ENCODE assay signal across 30 mouse cellular contexts in the genomic region with DNA sequence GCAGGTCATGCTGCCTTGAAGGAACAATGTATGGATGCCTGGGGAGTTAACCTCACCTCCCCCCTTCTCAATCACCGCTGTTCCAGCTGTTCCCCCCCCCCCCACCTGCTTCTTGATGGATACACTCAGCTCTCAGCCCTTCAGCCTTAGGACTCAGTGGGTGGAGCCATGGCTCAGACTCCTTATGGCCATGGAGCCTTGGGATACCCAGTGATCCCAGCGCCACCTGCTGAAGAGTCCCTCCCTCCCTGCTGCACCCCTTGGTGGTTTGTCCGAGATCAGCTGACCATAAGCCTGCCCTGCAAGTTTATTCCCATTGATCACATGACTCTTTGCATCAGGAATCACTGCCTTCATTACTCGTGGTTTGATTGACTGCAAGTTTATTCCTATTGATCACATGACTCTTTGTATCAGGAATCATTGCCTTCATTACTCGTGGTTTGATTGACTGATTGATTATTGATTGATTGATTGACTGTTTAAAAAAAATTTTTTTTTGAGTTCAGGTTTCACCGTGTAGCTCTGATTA. TPM values are rescaled to one million over a fixed set of nuclear protein-coding genes. Genes with fewer than 3 reads are reported as not detected.
A peak's percentile ranks its signal among the peaks of the same experiment; 100 is the strongest.
DNase-seq lines count a peak whose midpoint lies in the region; ATAC-seq and TF ChIP-seq lines count a peak whose summit lies in the region.
"Had no signal": no experiment of that assay in that cellular context is flagged by ENCODE, and none has a peak within 500 bp of the region (broad histone marks: within the 10 kb centered on the region; RNA-seq: fewer than 3 reads in every experiment).

No protein-coding gene starts in this region.

- no peak overlapping the region for H3K4me3 ChIP-seq in intestine, postnatal 0 days (ENCODE audit: low read depth, low read length)
- no peak overlapping the region for H3K4me3 ChIP-seq in intestine, embryonic 15.5 days (replicated peaks)
- H3K4me3 ChIP-seq: embryonic facial prominence, embryonic 12.5 days; gastrocnemius, adult 2 months; heart, adult 2 months; heart, embryonic 12.5 days; midbrain, embryonic 13.5 days had no signal

- H3K9me3 ChIP-seq in intestine, postnatal 0 days (ENCODE audit: control insufficient read depth) = no peaks in the 10 kb centered on the region
- H3K9me3 ChIP-seq in intestine, embryonic 15.5 days = no peaks in the 10 kb centered on the region
- H3K9me3 ChIP-seq: embryonic facial prominence, embryonic 12.5 days; heart, embryonic 12.5 days; midbrain, embryonic 13.5 days had no signal

- WGBS in intestine, postnatal 0 days = 49% methylated on average over 5 of the region's 6 CpGs
- WGBS in intestine, embryonic 15.5 days = 42% methylated on average over 6 of the region's 6 CpGs

- H3K36me3 ChIP-seq in intestine, postnatal 0 days (ENCODE audit: control insufficient read depth, insufficient read depth) = no peaks in the 10 kb centered on the region
- no peaks in the 10 kb centered on the region for H3K36me3 ChIP-seq in intestine, embryonic 15.5 days
- H3K36me3 ChIP-seq: embryonic facial prominence, embryonic 12.5 days; heart, embryonic 12.5 days; midbrain, embryonic 13.5 days had no signal

- no peaks in the 10 kb centered on the region; the same call in 1 of the 2 replicates for H3K27me3 ChIP-seq in intestine, postnatal 0 days (replicated peaks; ENCODE audit: control insufficient read depth, insufficient read depth, low read length)
- no peaks in the 10 kb centered on the region for H3K27me3 ChIP-seq in intestine, embryonic 15.5 days (replicated peaks)

- peaks cover 3% of the 10 kb centered on the region; the same call in 1 of the 2 replicates for H3K4me1 ChIP-seq in intestine, postnatal 0 days (replicated peaks; ENCODE audit: control insufficient read depth, insufficient read depth, low read length)
- peaks cover 14% of the 10 kb centered on the region for H3K4me1 ChIP-seq in intestine, embryonic 15.5 days (replicated peaks)

- peak; percentile 67 for DNase-seq in ES-CJ7 (ENCODE audit: low read depth, low spot score)
- peak; percentile 72 for DNase-seq in ZHBTc4 (ENCODE audit: low read depth, low spot score)
- peak; percentile 30 for DNase-seq in retina, embryonic 14.5 days (ENCODE audit: low spot score)
- no peak for DNase-seq in left cerebral cortex, postnatal 4 days
- no peak for DNase-seq in c-Kit-positive CD71-positive TER-119-positive erythroid progenitor cells, embryonic 14.5 days (ENCODE audit: low spot score)
- no peak for DNase-seq in gastrocnemius, postnatal 36 days
- DNase-seq: adrenal gland, adult 8-10 months; B cell, adult 2 months; cerebellum, adult 11 months; cerebellum, adult 9-11 months; gastrocnemius, adult 2 months; heart, adult 2 months; heart, postnatal 4 days; kidney, adult 18-20 months; layer of hippocampus, postnatal 36 days; liver; lung, adult 2 months; lung, postnatal 10 days; right cerebral cortex, postnatal 4 days; thymus, postnatal 4 days had no signal

- intact Hi-C loops in left cerebral cortex, postnatal 4 days (cut with DNase I) = no loop called here
- intact Hi-C loops in gastrocnemius, postnatal 36 days (cut with DNase I) = loop anchor here (5.0 kb wide), 1 partner anchor 58 kb away; no protein-coding TSS in a partner anchor

- H3K27ac ChIP-seq in intestine, postnatal 0 days (ENCODE audit: low read depth, low read length) = no peak overlapping the region
- H3K27ac ChIP-seq in intestine, embryonic 15.5 days = no peak overlapping the region
- H3K27ac ChIP-seq: embryonic facial prominence, embryonic 12.5 days; gastrocnemius, adult 2 months; heart, adult 2 months; liver, embryonic 14.5 days; macrophage; midbrain, embryonic 13.5 days had no signal

- no peak overlapping the region for H3K4me2 ChIP-seq in intestine, postnatal 0 days (replicated peaks; ENCODE audit: low read depth)
- H3K4me2 ChIP-seq in intestine, embryonic 15.5 days (replicated peaks) = no peak overlapping the region
- H3K4me2 ChIP-seq: embryonic facial prominence, embryonic 12.5 days; heart, embryonic 12.5 days; midbrain, embryonic 13.5 days had no signal

- H3K9ac ChIP-seq in intestine, postnatal 0 days (ENCODE audit: low read depth, low read length) = no peak overlapping the region
- H3K9ac ChIP-seq in intestine, embryonic 15.5 days = no peak overlapping the region
- H3K9ac ChIP-seq: embryonic facial prominence, embryonic 12.5 days; heart, embryonic 12.5 days; liver, embryonic 14.5 days; midbrain, embryonic 13.5 days had no signal

- ATAC-seq in intestine, postnatal 0 days = 0 out of 2 replicates have a peak, but pooled peaks have one; percentile 42
- ATAC-seq in intestine, embryonic 15.5 days = no peak
- ATAC-seq: forebrain, embryonic 14.5 days; midbrain, embryonic 13.5 days had no signal

- TF ChIP-seq CTCF in intestine, postnatal 0 days (IDR thresholded peaks at IDR 0.05; ENCODE audit: low read depth) = peak; percentile 19; the same call in 1 of the 2 replicates

RNA-seq across cellular contexts. Expression of a gene that starts 2.7 kb away (rescaled TPM):
- polyA plus RNA-seq in intestine, postnatal 0 days (2015; fragmentation: Nextera tagmentation; extraction: Ambion mirVana) = 0.12 and 0.22 TPM in 2 replicates
- 0.21 and 0.29 TPM in 2 replicates for polyA plus RNA-seq in intestine, embryonic 15.5 days (2015; fragmentation: Nextera tagmentation; extraction: Ambion mirVana)
- 1 to 10 TPM; 1.5 to 1.8 TPM for total RNA-seq in left cerebral cortex, postnatal 4 days (2021)
- total RNA-seq in gastrocnemius, postnatal 36 days (2021) = under 1 TPM; 0.07 to 0.33 TPM
- total RNA-seq: megakaryocyte-erythroid progenitor cell, adult 5-6 weeks; MEL had no signal
- polyA plus RNA-seq: macrophage had no signal

RNA-seq across cellular contexts. Expression of a gene that starts 35.3 kb away (rescaled TPM):
- 0.21 and 0.67 TPM in 2 replicates for polyA plus RNA-seq in intestine, postnatal 0 days (2015; fragmentation: Nextera tagmentation; extraction: Ambion mirVana)
- polyA plus RNA-seq in intestine, embryonic 15.5 days (2015; fragmentation: Nextera tagmentation; extraction: Ambion mirVana) = 0.33 and 0.45 TPM in 2 replicates
- 1 to 10 TPM; 2.7 to 2.9 TPM for total RNA-seq in left cerebral cortex, postnatal 4 days (2021)
- total RNA-seq in gastrocnemius, postnatal 36 days (2021) = 1 to 10 TPM; 1.3 TPM
- total RNA-seq: megakaryocyte-erythroid progenitor cell, adult 5-6 weeks; MEL had no signal

RNA-seq across cellular contexts. Expression of a gene that starts 54.7 kb away (rescaled TPM):
- 73.4 and 80.0 TPM in 2 replicates for polyA plus RNA-seq in intestine, postnatal 0 days (2015; fragmentation: Nextera tagmentation; extraction: Ambion mirVana)
- polyA plus RNA-seq in intestine, embryonic 15.5 days (2015; fragmentation: Nextera tagmentation; extraction: Ambion mirVana) = 28.5 and 31.5 TPM in 2 replicates
- 10 to 100 TPM; 19.9 to 21.4 TPM for total RNA-seq in left cerebral cortex, postnatal 4 days (2021)
- total RNA-seq in gastrocnemius, postnatal 36 days (2021) = 10 to 100 TPM; 16.0 to 19.4 TPM

Comparison
In these comparisons a context has a peak if more than half of its experiments do, and no peak if none do; other contexts are left out.
1. DNase-seq: peak in ES-CJ7 (single experiment), ZHBTc4 (single experiment) and retina, embryonic 14.5 days (single experiment); none in left cerebral cortex, postnatal 4 days (single experiment), c-Kit-positive CD71-positive TER-119-positive erythroid progenitor cells, embryonic 14.5 days (single experiment) and gastrocnemius, postnatal 36 days (0 of 2).